Mouse (Mus musculus) thymus, adult 2 months (tissue): ENCODE data around the gene Car6.

Experiments used
- CTCF ChIP-seq: fragments of 200-500 bp; IDR thresholded peaks from 2 replicates; pipeline ENCODE4 v1.5.1; 2012; ENCODE audit warnings: mild to moderate bottlenecking, control low read depth, low read length, moderate library complexity, borderline replicate concordance; ENCODE audit not compliant: control insufficient read depth, poor library complexity, insufficient read depth; ENCODE audit errors: extremely low read depth
- POLR2A ChIP-seq: fragments of 200-500 bp; IDR thresholded peaks from 2 replicates; pipeline ENCODE4 v1.6.1; 2012; ENCODE audit warnings: mild to moderate bottlenecking, low read length, control low read depth, moderate library complexity; ENCODE audit not compliant: control insufficient read depth, poor library complexity, insufficient read depth; ENCODE audit errors: extremely low read depth

GRCm38 (mm10) chr4:150248917-150249316 is 47.8 kb upstream of the Car6 start:
- no peak for TF ChIP-seq CTCF
- no peak for TF ChIP-seq POLR2A
